Mouse (Mus musculus) midbrain, embryonic 14.5 days (tissue): ENCODE measurements around the gene Trim50. TPM values are rescaled to one million over a fixed set of nuclear protein-coding genes. Genes with fewer than 3 reads are reported as not detected.

Experiments used
- ATAC-seq: fragments of 200-750 bp; cut with Nextera tagmentation; 2 replicates; pipeline ENCODE4 v1.8.0; 2017; ENCODE audit warnings: moderate number of reproducible peaks, moderate library complexity; ENCODE audit not compliant: low FRiP score, low TSS enrichment
- DNase-seq: peaks from one replicate; pipeline ENCODE4 v3.0.0-alpha.2; 2015
- H3K27ac ChIP-seq: fragments of 300-500 bp; sonication (generic); replicated peaks from 2 replicates; pipeline ENCODE4 v1.5.1; 2014; ENCODE audit warnings: mild to moderate bottlenecking, low read depth, low read length, moderate library complexity
- H3K27me3 ChIP-seq: fragments of 300-500 bp; sonication (generic); 2 replicates; pipeline ENCODE4 v1.6.1; 2014; ENCODE audit warnings: low read length, control low read depth, mixed read lengths; ENCODE audit not compliant: control insufficient read depth, insufficient read depth
- H3K36me3 ChIP-seq: fragments of 300-500 bp; sonication (generic); 2 replicates; pipeline ENCODE4 v1.6.1; 2014; ENCODE audit warnings: low read length, control low read depth; ENCODE audit not compliant: control insufficient read depth, insufficient read depth
- H3K4me1 ChIP-seq: fragments of 300-500 bp; sonication (generic); 2 replicates; pipeline ENCODE4 v1.6.1; 2014; ENCODE audit warnings: mild to moderate bottlenecking, antibody characterized with exemption, low read length, control low read depth; ENCODE audit not compliant: control insufficient read depth, insufficient read depth
- H3K4me2 ChIP-seq: fragments of 300-500 bp; sonication (generic); 2 replicates; pipeline ENCODE4 v1.6.1; 2014; ENCODE audit warnings: mild to moderate bottlenecking, low read length, moderate library complexity
- H3K4me3 ChIP-seq: fragments of 300-500 bp; sonication (generic); replicated peaks from 2 replicates; pipeline ENCODE4 v1.5.1; 2014; ENCODE audit warnings: low read depth, low read length
- H3K9ac ChIP-seq: fragments of 300-500 bp; sonication (generic); replicated peaks from 2 replicates; pipeline ENCODE4 v1.6.1; 2014; ENCODE audit warnings: mild to moderate bottlenecking, low read length, moderate library complexity
- H3K9me3 ChIP-seq: fragments of 300-500 bp; sonication (generic); 2 replicates; pipeline ENCODE4 v1.6.1; 2016; ENCODE audit warnings: low read length, control low read depth, mixed read lengths; ENCODE audit not compliant: control insufficient read depth
- WGBS: fragments of 180-500 bp; shearing (Covaris S2); extraction: QIAGEN DNeasy Blood & Tissue Kit; methylation state at CpG from one replicate; pipeline ENCODE4 v1.1.7; 2014; 5-methylcytosine and 5-hydroxymethylcytosine counted together
- polyA plus RNA-seq: library from polyadenylated mRNA; unstranded; fragments of >200 nt; fragmentation: Nextera tagmentation; extraction: Ambion mirVana; gene quantifications from 2 replicates; pipeline ENCODE4 v1.2.1, GENCODE M21; 2014

Trim50 gene
- polyA plus RNA-seq: not detected in 2 replicates

- Histone ChIP-seq H3K4me3 (no peak within 1 kb of the TSS), H3K9me3 (peaks cover 8% of the 10 kb centered on the region), H3K27me3 (no peaks in the 10 kb centered on the region), H3K4me1 (no peaks in the 10 kb centered on the region), H3K27ac (no peak within 1 kb of the TSS), H3K9ac (no peak within 1 kb of the TSS), H3K4me2 (no peak within 1 kb of the TSS), H3K36me3 (no peaks in the 10 kb centered on the region)
- ATAC-seq (no peak), DNase-seq (no peak)
- WGBS: 62% methylated on average over 9 of the region's 9 CpGs
Observed at GRCm38 (mm10) chr5:135352995-135353394, at the start of gene Trim50. Gene Trim50, plus strand, starts transcription at chr5:135353295.

- Histone ChIP-seq H3K9ac (no peak overlapping the region), H3K9me3 (no peaks in the 10 kb centered on the region), H3K4me3 (no peak overlapping the region), H3K4me2 (no peak overlapping the region), H3K36me3 (no peaks in the 10 kb centered on the region), H3K27ac (no peak overlapping the region), H3K4me1 (no peaks in the 10 kb centered on the region), H3K27me3 (no peaks in the 10 kb centered on the region)
- WGBS: 41% methylated on average over 10 of the region's 10 CpGs
- DNase-seq: peak; percentile 16
- no peak for ATAC-seq
Observed at GRCm38 (mm10) chr5:135306321-135306965, 46.7 kb upstream of the Trim50 start.

- Histone ChIP-seq H3K9ac (no peak overlapping the region), H3K9me3 (no peaks in the 10 kb centered on the region), H3K27ac (no peak overlapping the region), H3K36me3 (no peaks in the 10 kb centered on the region), H3K4me3 (no peak overlapping the region), H3K4me1 (no peaks in the 10 kb centered on the region), H3K27me3 (no peaks in the 10 kb centered on the region), H3K4me2 (no peak overlapping the region)
- DNase-seq (no peak), ATAC-seq (no peak)
- WGBS: 86% methylated on average over 3 of the region's 3 CpGs
Observed at GRCm38 (mm10) chr5:135316177-135316576, 36.9 kb upstream of the Trim50 start.

GRCm38 (mm10) chr5:135319856-135320255 is 33.2 kb upstream of the Trim50 start:
- Histone ChIP-seq H3K36me3 (no peaks in the 10 kb centered on the region), H3K27me3 (no peaks in the 10 kb centered on the region), H3K9me3 (no peaks in the 10 kb centered on the region), H3K4me1 (no peaks in the 10 kb centered on the region), H3K27ac (no peak overlapping the region), H3K4me3 (no peak overlapping the region), H3K9ac (no peak overlapping the region), H3K4me2 (no peak overlapping the region)
- DNase-seq: peak; percentile 1
- WGBS: 67% methylated on average over 2 of the region's 2 CpGs
- no peak for ATAC-seq

GRCm38 (mm10) chr5:135322197-135322596 is 30.9 kb upstream of the Trim50 start:
- H3K4me3 ChIP-seq: no peak overlapping the region
- no peak overlapping the region for H3K27ac ChIP-seq
- H3K9me3 ChIP-seq: no peaks in the 10 kb centered on the region
- no peak overlapping the region for H3K4me2 ChIP-seq
- DNase-seq (no peak), ATAC-seq (no peak)
- H3K4me1 ChIP-seq: no peaks in the 10 kb centered on the region
- H3K9ac ChIP-seq: no peak overlapping the region
- H3K27me3 ChIP-seq: no peaks in the 10 kb centered on the region
- 90% methylated on average over 1 of the region's 1 CpGs for WGBS
- no peaks in the 10 kb centered on the region for H3K36me3 ChIP-seq

- H3K9ac ChIP-seq: 0 out of 2 replicates have a peak overlapping the region, but pooled peaks have one; percentile 16
- no peaks in the 10 kb centered on the region for H3K36me3 ChIP-seq
- no peaks in the 10 kb centered on the region for H3K4me1 ChIP-seq
- no peaks in the 10 kb centered on the region for H3K9me3 ChIP-seq
- 7% methylated on average over 3 of the region's 3 CpGs for WGBS
- H3K4me2 ChIP-seq: no peak overlapping the region
- H3K27me3 ChIP-seq: no peaks in the 10 kb centered on the region
- H3K4me3 ChIP-seq: no peak overlapping the region
- H3K27ac ChIP-seq: no peak overlapping the region; the same call in 1 of the 2 replicates
- peak; percentile 6 for DNase-seq
- no peak for ATAC-seq
Observed at GRCm38 (mm10) chr5:135326121-135326659, 26.9 kb upstream of the Trim50 start.

GRCm38 (mm10) chr5:135329471-135329870 is 23.6 kb upstream of the Trim50 start:
- Histone ChIP-seq H3K27ac (no peak overlapping the region), H3K9me3 (no peaks in the 10 kb centered on the region), H3K4me2 (no peak overlapping the region), H3K4me3 (no peak overlapping the region), H3K36me3 (no peaks in the 10 kb centered on the region), H3K27me3 (no peaks in the 10 kb centered on the region), H3K9ac (no peak overlapping the region), H3K4me1 (no peaks in the 10 kb centered on the region)
- WGBS: 86% methylated on average over 4 of the region's 4 CpGs
- DNase-seq: no peak
- no peak for ATAC-seq

GRCm38 (mm10) chr5:135330201-135330600 is 22.9 kb upstream of the Trim50 start:
- Histone ChIP-seq H3K4me2 (no peak overlapping the region), H3K27ac (no peak overlapping the region), H3K4me1 (no peaks in the 10 kb centered on the region), H3K9me3 (no peaks in the 10 kb centered on the region), H3K36me3 (no peaks in the 10 kb centered on the region), H3K4me3 (no peak overlapping the region), H3K9ac (no peak overlapping the region), H3K27me3 (no peaks in the 10 kb centered on the region)
- DNase-seq (no peak), ATAC-seq (no peak)
- WGBS: 84% methylated on average over 5 of the region's 5 CpGs

GRCm38 (mm10) chr5:135331161-135331560 is 21.9 kb upstream of the Trim50 start:
- no peak for DNase-seq
- Histone ChIP-seq H3K4me3 (no peak overlapping the region), H3K4me2 (no peak overlapping the region), H3K27ac (no peak overlapping the region), H3K27me3 (no peaks in the 10 kb centered on the region), H3K9me3 (no peaks in the 10 kb centered on the region), H3K36me3 (no peaks in the 10 kb centered on the region), H3K4me1 (no peaks in the 10 kb centered on the region), H3K9ac (no peak overlapping the region)
- WGBS: 87% methylated on average over 6 of the region's 6 CpGs
- no peak for ATAC-seq
